Mouse (Mus musculus) limb, embryonic 12.5 days (tissue): ENCODE results near the gene Fbxo8. TPM values are rescaled to one million over a fixed set of nuclear protein-coding genes. Genes with fewer than 3 reads are reported as not detected.

Source experiments
- ATAC-seq: fragments of 200-750 bp; cut with Nextera tagmentation; 2 replicates; pipeline ENCODE4 v1.8.0; 2017; ENCODE audit warnings: low read depth, moderate TSS enrichment; ENCODE audit not compliant: insufficient number of reproducible peaks, insufficient read depth, low FRiP score, low TSS enrichment
- H3K27ac ChIP-seq: fragments of 300-500 bp; sonication (generic); 2 replicates; pipeline ENCODE4 v1.5.1; 2016; ENCODE audit warnings: mild to moderate bottlenecking, moderate library complexity
- H3K27me3 ChIP-seq: fragments of 300-500 bp; sonication (generic); 2 replicates; pipeline ENCODE4 v1.6.1; 2016; ENCODE audit warnings: mild to moderate bottlenecking, moderate library complexity
- H3K36me3 ChIP-seq: fragments of 300-500 bp; sonication (generic); 2 replicates; pipeline ENCODE4 v1.6.1; 2016; ENCODE audit warnings: mild to moderate bottlenecking, moderate library complexity
- H3K4me1 ChIP-seq: fragments of 300-500 bp; sonication (generic); replicated peaks from 2 replicates; pipeline ENCODE4 v1.6.1; 2016
- H3K4me2 ChIP-seq: fragments of 300-500 bp; sonication (generic); 2 replicates; pipeline ENCODE4 v1.6.1; 2016; ENCODE audit warnings: mild to moderate bottlenecking, moderate library complexity
- H3K4me3 ChIP-seq: fragments of 300-500 bp; sonication (generic); replicated peaks from 2 replicates; pipeline ENCODE4 v1.5.1; 2016; ENCODE audit warnings: mild to moderate bottlenecking
- H3K9ac ChIP-seq: fragments of 300-500 bp; sonication (generic); replicated peaks from 2 replicates; pipeline ENCODE4 v1.6.1; 2016; ENCODE audit warnings: mild to moderate bottlenecking, moderate library complexity
- H3K9me3 ChIP-seq: fragments of 300-500 bp; sonication (generic); 2 replicates; pipeline ENCODE4 v1.6.1; 2016; ENCODE audit warnings: mild to moderate bottlenecking, moderate library complexity
- WGBS: fragments of 180-500 bp; shearing (Covaris S2); methylation state at CpG from one replicate; pipeline ENCODE4 v1.1.7; 2016; 5-methylcytosine and 5-hydroxymethylcytosine counted together
- microRNA-seq: library from miRNA; unstranded; fragments of <30 nt; microRNA quantifications from one replicate; pipeline ENCODE4, GENCODE M21; 2017
- polyA plus RNA-seq: library from polyadenylated mRNA; unstranded; fragments of >200 nt; fragmentation: Nextera tagmentation; extraction: Ambion mirVana; gene quantifications from 2 replicates; pipeline ENCODE4 v1.2.1, GENCODE M21; 2016

Fbxo8 gene
- polyA plus RNA-seq, 1 experiment from 2014 or later = 45.1 TPM

DNA sequence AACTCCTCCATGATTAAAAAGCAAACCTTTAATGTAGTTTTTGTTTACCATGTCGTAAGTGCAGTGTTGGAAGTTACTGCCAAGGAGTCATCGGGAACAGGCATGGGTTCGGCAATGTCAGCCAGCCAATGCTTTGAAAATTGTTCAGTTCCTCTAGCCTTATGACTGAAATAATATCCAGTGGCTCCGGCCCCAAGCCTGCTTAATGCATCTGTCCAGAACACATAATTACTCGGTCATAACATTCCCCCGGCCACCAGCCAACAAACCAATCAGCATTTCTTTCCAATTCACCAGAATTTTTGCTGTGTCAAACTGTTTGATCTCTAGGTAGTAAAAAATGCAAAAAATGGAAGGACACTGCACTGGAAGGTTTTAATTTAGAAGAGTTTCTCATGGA lies 88.4 kb downstream of the Fbxo8 start:
- 0 out of 2 replicates have a peak, but pooled peaks cover 2% of the 10 kb centered on the region for H3K4me1 ChIP-seq
- peak overlapping the region; percentile 31; the same call in 1 of the 2 replicates for H3K27ac ChIP-seq
- peak overlapping the region; percentile 27 for H3K4me2 ChIP-seq
- no peak overlapping the region for H3K4me3 ChIP-seq
- WGBS = 29% methylated on average over 6 of the region's 6 CpGs
- no peaks in the 10 kb centered on the region for H3K27me3 ChIP-seq
- H3K9me3 ChIP-seq = no peaks in the 10 kb centered on the region
- ATAC-seq = no peak; the same call in 1 of the 2 replicates
- no peak overlapping the region for H3K9ac ChIP-seq
- no peaks in the 10 kb centered on the region for H3K36me3 ChIP-seq

Small RNAs within 50 kb of the gene (microRNA-seq; reads per million reads assigned to microRNA genes)
- gene Gm25992 = not detected

Other genes with a start within 250 kb of the Fbxo8 start
- 43.6 and 53.7 TPM in 2 replicates for gene Cep44, start within 50 bp of the Fbxo8 start, polyA plus RNA-seq